Mouse (Mus musculus): ENCODE results near the gene Tbck.

GRCm38 (mm10) chr3:132864986-132865385, 181.0 kb downstream of the Tbck start:
- TF ChIP-seq CTCF (IDR thresholded peaks at IDR 0.05; ENCODE audit: extremely low read depth, insufficient read depth, low read length) (no peak), POLR2A (IDR thresholded peaks at IDR 0.05; ENCODE audit: extremely low read depth, insufficient read depth, low read length) (no peak)

Data from cortical plate, adult 2 months (tissue).